Mouse (Mus musculus): Measurements from ENCODE around the gene Hdac9.
"Not testable (repeated sequence)": the region's sequence is repeated elsewhere in the genome, so short reads cannot be mapped to it uniquely, and the experiment has no call there.

The Hdac9 gene

GRCm38 (mm10) chr12:34040061-34040460, 876.8 kb downstream of the Hdac9 start:
- no peak for DNase-seq

DNA sequence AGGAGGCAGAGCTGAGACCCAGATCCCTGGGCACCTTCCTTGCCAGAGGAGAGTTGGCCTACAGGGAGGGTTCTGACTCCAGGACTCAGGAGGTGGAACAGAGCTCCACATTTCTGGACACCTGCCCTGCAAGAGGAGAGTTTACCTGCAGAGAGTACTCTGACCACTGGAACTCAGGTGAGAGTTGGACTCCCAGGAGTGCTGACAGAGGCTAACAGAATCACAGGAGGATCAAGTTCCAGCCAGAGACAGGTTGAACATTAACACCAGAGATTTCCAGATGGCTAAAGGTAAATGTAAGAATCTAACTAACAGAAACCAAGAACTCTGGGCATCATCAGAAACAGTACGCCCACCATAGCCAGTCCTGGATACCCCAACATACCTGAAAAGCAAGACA, 907.1 kb downstream of the Hdac9 start:
- DNase-seq: not testable (repeated sequence)
